22 mouse cellular contexts compared by ENCODE assay signal in the genomic region with DNA sequence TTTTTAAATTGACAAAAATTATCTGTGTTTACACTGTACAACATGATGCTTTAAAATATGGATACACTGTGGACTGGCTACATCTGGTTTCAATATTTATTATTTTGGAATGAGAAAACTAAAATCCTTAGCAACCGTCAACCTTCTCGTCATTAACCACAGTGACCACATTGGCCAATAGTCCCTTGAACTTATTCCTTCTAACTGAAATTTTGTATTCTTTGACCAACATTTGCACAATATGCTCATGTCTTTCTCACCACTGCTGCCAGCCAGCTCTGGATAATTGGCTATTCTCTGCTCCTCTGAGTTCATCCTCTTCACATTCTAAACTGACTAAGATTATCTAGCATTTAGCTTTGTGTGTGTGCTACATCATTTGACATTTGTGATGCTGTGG.
DNase-seq lines count a peak whose midpoint lies in the region; ATAC-seq and TF ChIP-seq lines count a peak whose summit lies in the region.
"Had no signal": no experiment of that assay in that cellular context is flagged by ENCODE, and none has a peak within 500 bp of the region (broad histone marks: within the 10 kb centered on the region; RNA-seq: fewer than 3 reads in every experiment).

No protein-coding gene starts in this region.

- TF ChIP-seq EP300 in stomach, postnatal 0 days (optimal IDR thresholded peaks at IDR 0.05): no peak

- no peaks in the 10 kb centered on the region for H3K9me3 ChIP-seq in liver, embryonic 12.5 days (replicated peaks)
- H3K9me3 ChIP-seq in stomach, postnatal 0 days (ENCODE audit: control insufficient read depth, low read length): no peaks in the 10 kb centered on the region
- no peaks in the 10 kb centered on the region for H3K9me3 ChIP-seq in hindbrain, embryonic 14.5 days (ENCODE audit: control insufficient read depth, low read length)
- no peaks in the 10 kb centered on the region for H3K9me3 ChIP-seq in intestine, embryonic 16.5 days (ENCODE audit: control insufficient read depth, low read length)
- H3K9me3 ChIP-seq: embryonic facial prominence, embryonic 15.5 days; forebrain, embryonic 15.5 days; heart, embryonic 10.5 days; hindbrain, embryonic 13.5 days had no signal

- peaks cover 2% of the 10 kb centered on the region; the same call in 1 of the 2 replicates for H3K4me1 ChIP-seq in liver, adult 2 months (ENCODE audit: control insufficient read depth, insufficient read depth, low read length)
- H3K4me1 ChIP-seq in liver, embryonic 12.5 days: no peaks in the 10 kb centered on the region
- H3K4me1 ChIP-seq in stomach, postnatal 0 days (replicated peaks; ENCODE audit: control insufficient read depth, insufficient read depth): no peaks in the 10 kb centered on the region; the same call in 1 of the 2 replicates
- no peaks in the 10 kb centered on the region for H3K4me1 ChIP-seq in hindbrain, embryonic 14.5 days (replicated peaks; ENCODE audit: control insufficient read depth, insufficient read depth, low read length)
- no peaks in the 10 kb centered on the region; the same call in 1 of the 2 replicates for H3K4me1 ChIP-seq in intestine, embryonic 16.5 days (ENCODE audit: control insufficient read depth, insufficient read depth, low read length)
- H3K4me1 ChIP-seq: hindbrain, embryonic 13.5 days had no signal

- no peak overlapping the region for H3K4me2 ChIP-seq in liver, embryonic 12.5 days
- no peak overlapping the region for H3K4me2 ChIP-seq in stomach, postnatal 0 days (replicated peaks; ENCODE audit: low read depth)
- H3K4me2 ChIP-seq in hindbrain, embryonic 14.5 days (replicated peaks): no peak overlapping the region
- no peak overlapping the region for H3K4me2 ChIP-seq in intestine, embryonic 16.5 days (ENCODE audit: low read depth, low read length)
- H3K4me2 ChIP-seq: embryonic facial prominence, embryonic 15.5 days; forebrain, embryonic 15.5 days; hindbrain, embryonic 13.5 days had no signal

- DNase-seq in liver, adult 2 months (ENCODE audit: extremely low read depth, low read depth, low spot score): peak; percentile 46
- DNase-seq in stomach, postnatal 0 days (ENCODE audit: low spot score): no peak
- no peak for DNase-seq in layer of hippocampus, adult 9-10 months (ENCODE audit: low spot score)
- no peak for DNase-seq in hindbrain, embryonic 14.5 days (ENCODE audit: low spot score)
- DNase-seq: adrenal gland, postnatal 14 days; cerebellum, adult 11-12 months; cerebellum, adult 9-10 months; cerebellum, postnatal 36 days; embryo, embryonic 11 days; gastrocnemius, postnatal 36 days; heart, adult 18-20 months; heart, postnatal 10 days; heart, postnatal 4 days had no signal

- peaks cover 14% of the 10 kb centered on the region; the same call in 1 of the 2 replicates for H3K79me2 ChIP-seq in liver, adult 2 months (ENCODE audit: control insufficient read depth, insufficient read depth, low read length)

- TF ChIP-seq POLR2A in liver, adult 2 months (IDR thresholded peaks at IDR 0.05; ENCODE audit: extremely low read depth, insufficient read depth, low read length): no peak

- no peaks in the 10 kb centered on the region for H3K27me3 ChIP-seq in liver, adult 2 months (ENCODE audit: control insufficient read depth, insufficient read depth, low read length)
- H3K27me3 ChIP-seq in liver, embryonic 12.5 days (replicated peaks): no peaks in the 10 kb centered on the region
- H3K27me3 ChIP-seq in stomach, postnatal 0 days (ENCODE audit: control insufficient read depth, insufficient read depth, low read length): no peaks in the 10 kb centered on the region
- no peaks in the 10 kb centered on the region for H3K27me3 ChIP-seq in hindbrain, embryonic 14.5 days (ENCODE audit: control insufficient read depth, insufficient read depth, low read length)
- H3K27me3 ChIP-seq in intestine, embryonic 16.5 days (replicated peaks; ENCODE audit: control insufficient read depth, insufficient read depth, low read length): no peaks in the 10 kb centered on the region
- H3K27me3 ChIP-seq: embryonic facial prominence, embryonic 15.5 days; forebrain, embryonic 15.5 days; hindbrain, embryonic 13.5 days had no signal

- H3K36me3 ChIP-seq in liver, adult 2 months (ENCODE audit: control insufficient read depth, insufficient read depth, low read length): peaks cover 3% of the 10 kb centered on the region
- H3K36me3 ChIP-seq in liver, embryonic 12.5 days: no peaks in the 10 kb centered on the region
- H3K36me3 ChIP-seq in stomach, postnatal 0 days (ENCODE audit: control insufficient read depth, insufficient read depth, low read length): no peaks in the 10 kb centered on the region
- H3K36me3 ChIP-seq in hindbrain, embryonic 14.5 days (replicated peaks; ENCODE audit: control insufficient read depth, insufficient read depth): no peaks in the 10 kb centered on the region
- H3K36me3 ChIP-seq in intestine, embryonic 16.5 days (ENCODE audit: control insufficient read depth, insufficient read depth, low read length): no peaks in the 10 kb centered on the region
- H3K36me3 ChIP-seq: heart, embryonic 10.5 days; hindbrain, embryonic 13.5 days had no signal

- no peak overlapping the region for H3K9ac ChIP-seq in liver, adult 2 months (ENCODE audit: low read depth, low read length)
- no peak overlapping the region for H3K9ac ChIP-seq in liver, embryonic 12.5 days
- H3K9ac ChIP-seq in stomach, postnatal 0 days (ENCODE audit: low read length): no peak overlapping the region
- H3K9ac ChIP-seq in hindbrain, embryonic 14.5 days: no peak overlapping the region
- H3K9ac ChIP-seq in intestine, embryonic 16.5 days (ENCODE audit: low read depth, low read length): no peak overlapping the region
- H3K9ac ChIP-seq: embryonic facial prominence, embryonic 15.5 days; forebrain, embryonic 15.5 days; hindbrain, embryonic 13.5 days had no signal

- H3K27ac ChIP-seq in liver, adult 2 months (replicated peaks; ENCODE audit: insufficient read depth, low read depth, low read length): no peak overlapping the region
- H3K27ac ChIP-seq in liver, embryonic 12.5 days: no peak overlapping the region
- H3K27ac ChIP-seq in stomach, postnatal 0 days (replicated peaks): peak overlapping the region; percentile 4; the same call in 1 of the 2 replicates
- H3K27ac ChIP-seq in hindbrain, embryonic 14.5 days: no peak overlapping the region
- H3K27ac ChIP-seq in intestine, embryonic 16.5 days (ENCODE audit: low read length): no peak overlapping the region
- H3K27ac ChIP-seq: embryonic facial prominence, embryonic 15.5 days; forebrain, embryonic 15.5 days; heart, embryonic 10.5 days; hindbrain, embryonic 13.5 days had no signal

- ATAC-seq in liver, embryonic 12.5 days: no peak
- ATAC-seq in common myeloid progenitor, adult 5-6 weeks (replicated peaks; ENCODE audit: low read depth, poor library complexity, severe bottlenecking): peak; percentile 64
- ATAC-seq in megakaryocyte, adult 5-6 weeks (ENCODE audit: poor library complexity, severe bottlenecking): peak; percentile 43
- no peak for ATAC-seq in stomach, postnatal 0 days (ENCODE audit: low FRiP score, low TSS enrichment)
- ATAC-seq in hindbrain, embryonic 14.5 days (ENCODE audit: low FRiP score): no peak
- no peak for ATAC-seq in intestine, embryonic 16.5 days
- ATAC-seq: forebrain, embryonic 15.5 days had no signal

- no peak for TF ChIP-seq CTCF in liver, adult 2 months (IDR thresholded peaks at IDR 0.05; ENCODE audit: low read depth, low read length)
- TF ChIP-seq CTCF in stomach, postnatal 0 days (IDR thresholded peaks at IDR 0.05; ENCODE audit: low read depth): no peak

- H3K4me3 ChIP-seq in liver, adult 2 months (ENCODE audit: insufficient read depth, low read depth, low read length): no peak overlapping the region
- H3K4me3 ChIP-seq in liver, embryonic 12.5 days: no peak overlapping the region
- H3K4me3 ChIP-seq in stomach, postnatal 0 days (ENCODE audit: low read depth, low read length): no peak overlapping the region
- H3K4me3 ChIP-seq in hindbrain, embryonic 14.5 days (replicated peaks; ENCODE audit: low read length): no peak overlapping the region
- H3K4me3 ChIP-seq in intestine, embryonic 16.5 days (ENCODE audit: low read length): no peak overlapping the region
- H3K4me3 ChIP-seq: embryonic facial prominence, embryonic 15.5 days; erythroblast, embryonic 14.5 days; forebrain, embryonic 15.5 days; heart, embryonic 10.5 days; hindbrain, embryonic 13.5 days had no signal

- 25% methylated on average over 2 of the region's 2 CpGs for WGBS in liver, adult 2 months
- WGBS in liver, embryonic 12.5 days (ENCODE audit: insufficient replicate concordance): 52% methylated on average over 2 of the region's 2 CpGs
- WGBS in stomach, postnatal 0 days: 75% methylated on average over 2 of the region's 2 CpGs
- WGBS in hindbrain, embryonic 14.5 days: 90% methylated on average over 2 of the region's 2 CpGs
- 87% methylated on average over 2 of the region's 2 CpGs for WGBS in intestine, embryonic 16.5 days

Comparison
In these comparisons a context has a peak if more than half of its experiments do, and no peak if none do; other contexts are left out.
1. ATAC-seq: peak in common myeloid progenitor, adult 5-6 weeks (single experiment) and megakaryocyte, adult 5-6 weeks (single experiment); none in liver, embryonic 12.5 days (single experiment), stomach, postnatal 0 days (single experiment), hindbrain, embryonic 14.5 days (single experiment) and intestine, embryonic 16.5 days (single experiment).